Mouse (Mus musculus): ENCODE measurements at regions not wholly inside any gene's neighbourhood (a gene's known extent, or its start where the extent isn't known, plus 50 kb on each side); places are given as distances from the start of the nearest gene placed in this dataset.

DNA sequence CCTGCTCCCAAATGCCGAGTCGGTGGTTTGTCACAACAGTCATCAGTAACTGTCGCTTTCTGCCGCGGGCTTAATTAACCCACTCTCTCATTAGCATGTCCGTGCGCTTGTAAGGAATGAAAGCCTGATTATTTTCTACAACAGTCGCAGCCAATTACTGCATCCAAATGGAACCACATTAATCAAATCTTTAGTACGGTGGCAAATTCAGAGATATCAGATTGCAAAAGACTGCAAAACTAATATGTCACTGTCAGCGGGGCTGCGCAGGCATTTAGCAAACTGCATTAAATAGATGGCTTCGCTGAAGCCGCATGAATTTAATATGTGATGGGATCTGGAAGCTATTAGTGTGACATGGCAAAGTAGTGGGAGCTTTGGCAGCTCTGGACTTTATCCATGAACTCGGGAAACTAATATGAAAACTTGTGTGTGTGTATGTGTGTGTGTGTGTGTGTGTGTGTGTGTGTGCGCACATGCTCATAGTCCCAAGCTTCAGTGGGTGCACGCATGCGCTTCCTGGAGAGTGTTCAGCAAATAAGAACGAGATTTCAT is 299.5 kb upstream of the Zfp703 start:
- 18% methylated on average over 18 of the region's 18 CpGs for WGBS
- peak; percentile 73 for DNase-seq
- H3K27me3 ChIP-seq (ENCODE audit: insufficient read depth, low read length), result no peaks in the 10 kb centered on the region
- H3K9ac ChIP-seq, result no peak overlapping the region
- H3K36me3 ChIP-seq (ENCODE audit: insufficient read depth), result no peaks in the 10 kb centered on the region
- H3K27ac ChIP-seq (ENCODE audit: low read depth, low read length), result no peak overlapping the region
- H3K4me1 ChIP-seq (ENCODE audit: insufficient read depth), result peaks cover 13% of the 10 kb centered on the region; the same call in 1 of the 2 replicates
- H3K4me2 ChIP-seq (ENCODE audit: low read depth), result peak overlapping the region; percentile 39
- ATAC-seq, result peak; percentile 78
- TF ChIP-seq CTCF (IDR thresholded peaks at IDR 0.05; ENCODE audit: low read depth), result no peak
- H3K4me3 ChIP-seq (ENCODE audit: low read depth, low read length), result peak overlapping the region; percentile 12
- no peaks in the 10 kb centered on the region for H3K9me3 ChIP-seq (ENCODE audit: low read length)

DNA sequence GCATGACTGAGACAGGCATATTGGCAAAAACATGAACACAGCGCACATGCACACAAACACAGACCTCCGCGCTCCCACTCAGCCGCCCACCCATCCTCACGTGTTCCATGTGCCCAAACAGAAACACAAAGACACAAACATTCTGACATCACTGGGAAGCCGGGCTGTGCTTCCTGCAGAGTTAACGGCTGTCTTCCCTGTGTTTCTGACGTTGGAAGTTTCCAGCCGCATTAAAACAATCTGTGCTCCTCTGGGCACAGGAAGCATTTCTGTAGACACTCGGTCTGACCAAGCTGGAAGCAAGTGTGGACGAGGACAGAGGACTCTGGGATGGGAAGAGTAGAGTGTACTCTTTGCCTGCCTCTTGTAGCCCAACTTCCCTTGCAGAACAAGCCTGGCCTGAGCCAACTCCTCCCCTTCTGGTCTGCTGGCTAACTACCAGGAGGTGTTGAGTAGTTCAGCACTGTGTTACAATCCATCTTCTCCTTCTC is 296.2 kb upstream of the Zfp703 start:
- no peak for TF ChIP-seq CTCF (IDR thresholded peaks at IDR 0.05; ENCODE audit: low read depth)
- H3K27me3 ChIP-seq (ENCODE audit: insufficient read depth, low read length), result no peaks in the 10 kb centered on the region
- H3K4me3 ChIP-seq (ENCODE audit: low read depth, low read length), result no peak overlapping the region
- no peak overlapping the region for H3K4me2 ChIP-seq (ENCODE audit: low read depth)
- ATAC-seq (peak; percentile 73), DNase-seq (peak; percentile 68)
- WGBS, result 55% methylated on average over 11 of the region's 11 CpGs
- H3K27ac ChIP-seq (ENCODE audit: low read depth, low read length), result no peak overlapping the region
- H3K4me1 ChIP-seq (ENCODE audit: insufficient read depth), result peaks cover 13% of the 10 kb centered on the region; the same call in 1 of the 2 replicates
- H3K9me3 ChIP-seq (ENCODE audit: low read length), result no peaks in the 10 kb centered on the region
- no peak overlapping the region for H3K9ac ChIP-seq
- no peaks in the 10 kb centered on the region for H3K36me3 ChIP-seq (ENCODE audit: insufficient read depth)

GRCm38 (mm10) chr8:26687146-26687545 is 290.0 kb upstream of the Zfp703 start:
- H3K9me3 ChIP-seq (ENCODE audit: low read length), result no peaks in the 10 kb centered on the region
- no peak overlapping the region for H3K4me3 ChIP-seq (ENCODE audit: low read depth, low read length)
- no peak overlapping the region for H3K4me2 ChIP-seq (ENCODE audit: low read depth)
- no peaks in the 10 kb centered on the region for H3K27me3 ChIP-seq (ENCODE audit: insufficient read depth, low read length)
- H3K27ac ChIP-seq (ENCODE audit: low read depth, low read length), result no peak overlapping the region
- ATAC-seq (peak; percentile 55; the same call in 1 of the 2 replicates), DNase-seq (peak; percentile 63)
- no peaks in the 10 kb centered on the region for H3K4me1 ChIP-seq (ENCODE audit: insufficient read depth)
- no peaks in the 10 kb centered on the region for H3K36me3 ChIP-seq (ENCODE audit: insufficient read depth)
- TF ChIP-seq CTCF (IDR thresholded peaks at IDR 0.05; ENCODE audit: low read depth), result peak; percentile 77
- no peak overlapping the region for H3K9ac ChIP-seq

DNA sequence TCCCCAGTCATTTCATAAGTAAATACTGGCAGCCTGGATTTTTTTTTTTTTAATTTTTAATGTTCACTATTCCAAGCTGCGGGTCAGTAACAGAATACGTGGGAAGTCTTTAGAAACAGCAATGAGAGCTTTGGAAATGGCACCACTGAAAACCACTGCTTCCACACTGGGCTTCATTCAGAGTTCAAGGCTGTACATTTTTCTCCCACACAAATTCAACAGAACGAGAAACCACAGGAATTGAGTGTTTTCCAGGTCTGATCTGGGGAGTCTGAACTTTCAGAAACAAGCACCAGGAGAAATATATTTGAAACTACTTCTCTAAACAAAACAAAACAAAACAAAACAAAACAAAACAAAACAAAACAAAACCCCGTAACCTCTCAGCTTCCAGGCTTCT is 289.1 kb upstream of the Zfp703 start:
- H3K36me3 ChIP-seq (ENCODE audit: insufficient read depth), result no peaks in the 10 kb centered on the region
- 69% methylated on average over 4 of the region's 4 CpGs for WGBS
- no peaks in the 10 kb centered on the region for H3K9me3 ChIP-seq (ENCODE audit: low read length)
- no peak overlapping the region for H3K4me3 ChIP-seq (ENCODE audit: low read depth, low read length)
- H3K27ac ChIP-seq (ENCODE audit: low read depth, low read length), result no peak overlapping the region
- no peak overlapping the region for H3K9ac ChIP-seq
- ATAC-seq (no peak), DNase-seq (no peak)
- TF ChIP-seq CTCF (IDR thresholded peaks at IDR 0.05; ENCODE audit: low read depth), result no peak
- no peak overlapping the region for H3K4me2 ChIP-seq (ENCODE audit: low read depth)
- no peaks in the 10 kb centered on the region for H3K4me1 ChIP-seq (ENCODE audit: insufficient read depth)
- H3K27me3 ChIP-seq (ENCODE audit: insufficient read depth, low read length), result no peaks in the 10 kb centered on the region

- no peak overlapping the region for H3K4me2 ChIP-seq (ENCODE audit: low read depth)
- no peaks in the 10 kb centered on the region for H3K27me3 ChIP-seq (ENCODE audit: insufficient read depth, low read length)
- H3K4me3 ChIP-seq (ENCODE audit: low read depth, low read length), result no peak overlapping the region
- H3K9me3 ChIP-seq (ENCODE audit: low read length), result no peaks in the 10 kb centered on the region
- H3K9ac ChIP-seq, result no peak overlapping the region
- no peak for TF ChIP-seq CTCF (IDR thresholded peaks at IDR 0.05; ENCODE audit: low read depth)
- H3K27ac ChIP-seq (ENCODE audit: low read depth, low read length), result no peak overlapping the region
- WGBS, result 67% methylated on average over 5 of the region's 5 CpGs
- ATAC-seq (no peak; the same call in 1 of the 2 replicates), DNase-seq (no peak)
- H3K36me3 ChIP-seq (ENCODE audit: insufficient read depth), result no peaks in the 10 kb centered on the region
- H3K4me1 ChIP-seq (ENCODE audit: insufficient read depth), result no peaks in the 10 kb centered on the region
Measured at GRCm38 (mm10) chr8:26688745-26689478, 288.2 kb upstream of the Zfp703 start.

- 20% methylated on average over 10 of the region's 10 CpGs for WGBS
- DNase-seq (peak; percentile 47), ATAC-seq (peak; percentile 86)
- Histone ChIP-seq H3K9ac (no peak overlapping the region), H3K27me3 (ENCODE audit: insufficient read depth, low read length) (no peaks in the 10 kb centered on the region), H3K9me3 (ENCODE audit: low read length) (no peaks in the 10 kb centered on the region), H3K27ac (ENCODE audit: low read depth, low read length) (no peak overlapping the region), H3K4me2 (ENCODE audit: low read depth) (no peak overlapping the region), H3K36me3 (ENCODE audit: insufficient read depth) (no peaks in the 10 kb centered on the region), H3K4me3 (ENCODE audit: low read depth, low read length) (no peak overlapping the region), H3K4me1 (ENCODE audit: insufficient read depth) (no peaks in the 10 kb centered on the region)
- no peak for TF ChIP-seq CTCF (IDR thresholded peaks at IDR 0.05; ENCODE audit: low read depth)
Measured at GRCm38 (mm10) chr8:26689479-26690177, 287.5 kb upstream of the Zfp703 start.
